Mouse (Mus musculus) cortical plate, adult 2 months (tissue): ENCODE measurements at regions not wholly inside any gene's neighbourhood (a gene's known extent, or its start where the extent isn't known, plus 50 kb on each side); places are given as distances from the start of the nearest gene placed in this dataset.

Source experiments
- CTCF ChIP-seq: fragments of 200-500 bp; IDR thresholded peaks from 2 replicates; pipeline ENCODE4 v1.5.1; 2011; ENCODE audit warnings: mild to moderate bottlenecking, control low read depth, low read length; ENCODE audit not compliant: insufficient read depth; ENCODE audit errors: extremely low read depth
- POLR2A ChIP-seq: fragments of 200-500 bp; IDR thresholded peaks from 2 replicates; pipeline ENCODE4 v1.6.1; 2011; ENCODE audit warnings: mild to moderate bottlenecking, low read length, control low read depth; ENCODE audit not compliant: insufficient read depth; ENCODE audit errors: extremely low read depth

- TF ChIP-seq CTCF = no peak
- TF ChIP-seq POLR2A = no peak
Observed at GRCm38 (mm10) chr11:23114636-23115035, 107.3 kb downstream of the Fam161a start.
